Mouse (Mus musculus): ENCODE data around the gene Leap2.

- no peak for TF ChIP-seq POLR2AphosphoS2 (IDR thresholded peaks at IDR 0.05; ENCODE audit: low read length)
- TF ChIP-seq CTCF (IDR thresholded peaks at IDR 0.05 in 2 of 3, conservative IDR thresholded peaks at IDR 0.05 in 1 of 3; ENCODE audit: control insufficient read depth in 1 of 3, insufficient read depth in 1 of 3, low read depth in 2 of 3, low read length in 3 of 3, poor library complexity in 1 of 3, severe bottlenecking in 1 of 3): peak; percentile 42 to 65 (median 52)
- TF ChIP-seq POLR2A (IDR thresholded peaks at IDR 0.05; ENCODE audit: control insufficient read depth in 1 of 2, insufficient read depth in 1 of 2, low read depth in 1 of 2, low read length in 2 of 2, poor library complexity in 1 of 2): no peak
- peak; percentile 71 for TF ChIP-seq ZC3H11A (IDR thresholded peaks at IDR 0.05; ENCODE audit: low read depth, low read length)
These were observed 49.7 kb upstream of the Leap2 start for GRCm38 (mm10) chr11:53472709-53473108.
